Mouse (Mus musculus) ES-Bruce4 (cell line): Measurements from ENCODE around the gene Ntn1. TPM values are rescaled to one million over a fixed set of nuclear protein-coding genes. Genes with fewer than 3 reads are reported as not detected.

ENCODE experiments used
- H3K27ac ChIP-seq: 2 replicates; pipeline ENCODE4 v1.5.1; 2012; ENCODE audit warnings: low read length, inconsistent platforms; ENCODE audit not compliant: insufficient read depth
- H3K27me3 ChIP-seq: 2 replicates; pipeline ENCODE4 v1.6.1; 2012; ENCODE audit warnings: mild to moderate bottlenecking, low read length, inconsistent platforms; ENCODE audit not compliant: control insufficient read depth, poor library complexity, insufficient read depth, severe bottlenecking
- H3K36me3 ChIP-seq: 2 replicates; pipeline ENCODE4 v1.6.1; 2012; ENCODE audit warnings: inconsistent platforms, mild to moderate bottlenecking, low read length, moderate library complexity; ENCODE audit not compliant: control insufficient read depth, poor library complexity, insufficient read depth, severe bottlenecking
- H3K4me1 ChIP-seq: one replicate; pipeline ENCODE4 v1.8.1; 2011; ENCODE audit warnings: low read length; ENCODE audit not compliant: control insufficient read depth, insufficient read depth
- H3K4me3 ChIP-seq: 2 replicates; pipeline ENCODE4 v1.5.1; 2011; ENCODE audit warnings: low read depth, mild to moderate bottlenecking, low read length
- H3K9ac ChIP-seq: 2 replicates; pipeline ENCODE4 v1.6.1; 2012; ENCODE audit warnings: low read depth, mild to moderate bottlenecking, inconsistent platforms; ENCODE audit not compliant: poor library complexity, severe bottlenecking
- H3K9me3 ChIP-seq: replicated peaks from 2 replicates; pipeline ENCODE4 v1.6.1; 2012; ENCODE audit warnings: mild to moderate bottlenecking, low read length, inconsistent platforms; ENCODE audit not compliant: control insufficient read depth, poor library complexity, insufficient read depth, severe bottlenecking
- CTCF ChIP-seq: IDR thresholded peaks from one replicate; pipeline ENCODE4 v1.8.1; 2011; ENCODE audit warnings: low read depth, low read length
- EP300 ChIP-seq: IDR thresholded peaks from 2 replicates; pipeline ENCODE4 v1.6.1; 2011; ENCODE audit warnings: low read depth, low read length; ENCODE audit not compliant: insufficient read depth
- POLR2A ChIP-seq: IDR thresholded peaks from one replicate; pipeline ENCODE4 v1.8.1; 2011; ENCODE audit warnings: low read length; ENCODE audit not compliant: insufficient read depth
- polyA plus RNA-seq: library from polyadenylated mRNA; stranded (reverse); fragments of >200 nt; gene quantifications from 2 replicates; pipeline ENCODE4 v1.2.4, GENCODE M21; 2011; ENCODE audit warnings: low read depth; ENCODE audit not compliant: missing spikeins, insufficient read depth, insufficient read length

Gene Ntn1
- polyA plus RNA-seq, 1 experiment, result 22.3 TPM

GRCm38 (mm10) chr11:68342003-68342400 lies 58.6 kb downstream of the Ntn1 start:
- Histone ChIP-seq H3K36me3 (no peaks in the 10 kb centered on the region), H3K9ac (no peak overlapping the region), H3K4me1 (peaks cover 2% of the 10 kb centered on the region), H3K4me3 (no peak overlapping the region), H3K9me3 (no peaks in the 10 kb centered on the region), H3K27me3 (no peaks in the 10 kb centered on the region), H3K27ac (no peak overlapping the region)
- TF ChIP-seq CTCF (no peak), POLR2A (no peak), EP300 (no peak)

- H3K4me3 ChIP-seq, result no peak overlapping the region
- H3K9ac ChIP-seq, result no peak overlapping the region
- no peaks in the 10 kb centered on the region for H3K9me3 ChIP-seq
- TF ChIP-seq EP300 (no peak), CTCF (no peak), POLR2A (no peak)
- H3K4me1 ChIP-seq, result peaks cover 2% of the 10 kb centered on the region
- no peaks in the 10 kb centered on the region for H3K36me3 ChIP-seq
- no peak overlapping the region for H3K27ac ChIP-seq
- no peaks in the 10 kb centered on the region for H3K27me3 ChIP-seq
Measured at GRCm38 (mm10) chr11:68341111-68342002, 59.3 kb downstream of the Ntn1 start.

GRCm38 (mm10) chr11:68340366-68340765 lies 60.3 kb downstream of the Ntn1 start:
- Histone ChIP-seq H3K9ac (no peak overlapping the region), H3K4me1 (peaks cover 2% of the 10 kb centered on the region), H3K27ac (no peak overlapping the region), H3K9me3 (no peaks in the 10 kb centered on the region), H3K36me3 (no peaks in the 10 kb centered on the region), H3K27me3 (no peaks in the 10 kb centered on the region), H3K4me3 (no peak overlapping the region)
- TF ChIP-seq CTCF (no peak), EP300 (no peak), POLR2A (no peak)

- Histone ChIP-seq H3K9me3 (no peaks in the 10 kb centered on the region), H3K4me1 (peaks cover 2% of the 10 kb centered on the region), H3K27me3 (no peaks in the 10 kb centered on the region), H3K4me3 (no peak overlapping the region), H3K36me3 (no peaks in the 10 kb centered on the region), H3K9ac (no peak overlapping the region), H3K27ac (no peak overlapping the region)
- TF ChIP-seq EP300 (no peak), POLR2A (no peak), CTCF (no peak)
Measured at GRCm38 (mm10) chr11:68339856-68340255, 60.8 kb downstream of the Ntn1 start.

GRCm38 (mm10) chr11:68339331-68339730 lies 61.3 kb downstream of the Ntn1 start:
- Histone ChIP-seq H3K9me3 (no peaks in the 10 kb centered on the region), H3K27me3 (no peaks in the 10 kb centered on the region), H3K36me3 (no peaks in the 10 kb centered on the region), H3K27ac (no peak overlapping the region), H3K4me3 (no peak overlapping the region), H3K4me1 (peaks cover 2% of the 10 kb centered on the region), H3K9ac (no peak overlapping the region)
- TF ChIP-seq CTCF (no peak), EP300 (no peak), POLR2A (no peak)

- TF ChIP-seq CTCF, result no peak
Measured at GRCm38 (mm10) chr11:68331676-68332265, 68.9 kb downstream of the Ntn1 start.

More at GRCm38 (mm10) chr11:68331676-68332265, 68.9 kb downstream of the Ntn1 start:
- no peak overlapping the region for H3K9ac ChIP-seq
- no peak overlapping the region for H3K27ac ChIP-seq
- no peak overlapping the region for H3K4me3 ChIP-seq
- no peaks in the 10 kb centered on the region for H3K4me1 ChIP-seq
- no peaks in the 10 kb centered on the region for H3K36me3 ChIP-seq
- H3K27me3 ChIP-seq, result no peaks in the 10 kb centered on the region
- H3K9me3 ChIP-seq, result no peaks in the 10 kb centered on the region
